Mouse (Mus musculus) retina, postnatal 1 day (tissue): Measurements from ENCODE around the gene Gm15107.
"Not testable (repeated sequence)": the region's sequence is repeated elsewhere in the genome, so short reads cannot be mapped to it uniquely, and the experiment has no call there.

Experiments
- DNase-seq: peaks from one replicate; pipeline ENCODE4 v3.0.0-alpha.2; 2012

Gm15107 gene

GRCm38 (mm10) chrX:148180424-148180823 lies at the start of gene Gm15107:
TSS of gene Gm15107 (plus strand) at chrX:148180724.
- not testable (repeated sequence) for DNase-seq
